Mouse (Mus musculus) hindbrain, embryonic 12.5 days (tissue): Measurements from ENCODE around the gene Traf3ip1. TPM values are rescaled to one million over a fixed set of nuclear protein-coding genes. Genes with fewer than 3 reads are reported as not detected.

ENCODE experiments used
- ATAC-seq: fragments of 200-750 bp; cut with Nextera tagmentation; 2 replicates; pipeline ENCODE4 v1.8.0; 2017; ENCODE audit warnings: moderate TSS enrichment; ENCODE audit not compliant: low FRiP score
- H3K27ac ChIP-seq: fragments of 300-500 bp; sonication (generic); 2 replicates; pipeline ENCODE4 v1.5.1; 2016; ENCODE audit warnings: mild to moderate bottlenecking
- H3K27me3 ChIP-seq: fragments of 300-500 bp; sonication (generic); 2 replicates; pipeline ENCODE4 v1.6.1; 2016; ENCODE audit warnings: mild to moderate bottlenecking
- H3K36me3 ChIP-seq: fragments of 300-500 bp; sonication (generic); 2 replicates; pipeline ENCODE4 v1.6.1; 2016; ENCODE audit warnings: mild to moderate bottlenecking
- H3K4me1 ChIP-seq: fragments of 300-500 bp; sonication (generic); 2 replicates; pipeline ENCODE4 v1.6.1; 2016
- H3K4me2 ChIP-seq: fragments of 300-500 bp; sonication (generic); replicated peaks from 2 replicates; pipeline ENCODE4 v1.6.1; 2016; ENCODE audit warnings: mild to moderate bottlenecking
- H3K4me3 ChIP-seq: fragments of 300-500 bp; sonication (generic); 2 replicates; pipeline ENCODE4 v1.5.1; 2016; ENCODE audit warnings: mild to moderate bottlenecking
- H3K9ac ChIP-seq: fragments of 300-500 bp; sonication (generic); 2 replicates; pipeline ENCODE4 v1.6.1; 2016; ENCODE audit warnings: mild to moderate bottlenecking, moderate library complexity
- H3K9me3 ChIP-seq: fragments of 300-500 bp; sonication (generic); replicated peaks from 2 replicates; pipeline ENCODE4 v1.6.1; 2016; ENCODE audit warnings: mild to moderate bottlenecking
- WGBS: fragments of 180-500 bp; shearing (Covaris S2); methylation state at CpG from one replicate; pipeline ENCODE4 v1.1.7; 2016; 5-methylcytosine and 5-hydroxymethylcytosine counted together
- polyA plus RNA-seq: library from polyadenylated mRNA; unstranded; fragments of >200 nt; fragmentation: Nextera tagmentation; extraction: Ambion mirVana; gene quantifications from 2 replicates; pipeline ENCODE4 v1.2.1, GENCODE M21; 2016

Gene Traf3ip1
- polyA plus RNA-seq, 1 experiment from 2014 or later, result 13.0 TPM

- WGBS, result 35% methylated on average over 11 of the region's 11 CpGs
- H3K9ac ChIP-seq, result no peak overlapping the region
- H3K4me2 ChIP-seq, result peak overlapping the region; percentile 26
- H3K27me3 ChIP-seq, result peaks cover 13% of the 10 kb centered on the region; the same call in 1 of the 2 replicates
- no peak for ATAC-seq
- H3K36me3 ChIP-seq, result no peaks in the 10 kb centered on the region
- H3K27ac ChIP-seq, result peak overlapping the region; percentile 46
- H3K4me3 ChIP-seq, result no peak overlapping the region
- no peaks in the 10 kb centered on the region for H3K9me3 ChIP-seq
- H3K4me1 ChIP-seq, result peaks cover 46% of the 10 kb centered on the region
Measured at GRCm38 (mm10) chr1:91456301-91456801, 38.1 kb upstream of the Traf3ip1 start.

GRCm38 (mm10) chr1:91457116-91457515 lies 37.3 kb upstream of the Traf3ip1 start:
- Histone ChIP-seq H3K36me3 (no peaks in the 10 kb centered on the region), H3K4me2 (no peak overlapping the region), H3K27me3 (peaks cover 13% of the 10 kb centered on the region; the same call in 1 of the 2 replicates), H3K9me3 (no peaks in the 10 kb centered on the region), H3K4me1 (peaks cover 43% of the 10 kb centered on the region), H3K9ac (no peak overlapping the region), H3K4me3 (no peak overlapping the region), H3K27ac (no peak overlapping the region)
- 93% methylated on average over 4 of the region's 4 CpGs for WGBS
- no peak for ATAC-seq

DNA sequence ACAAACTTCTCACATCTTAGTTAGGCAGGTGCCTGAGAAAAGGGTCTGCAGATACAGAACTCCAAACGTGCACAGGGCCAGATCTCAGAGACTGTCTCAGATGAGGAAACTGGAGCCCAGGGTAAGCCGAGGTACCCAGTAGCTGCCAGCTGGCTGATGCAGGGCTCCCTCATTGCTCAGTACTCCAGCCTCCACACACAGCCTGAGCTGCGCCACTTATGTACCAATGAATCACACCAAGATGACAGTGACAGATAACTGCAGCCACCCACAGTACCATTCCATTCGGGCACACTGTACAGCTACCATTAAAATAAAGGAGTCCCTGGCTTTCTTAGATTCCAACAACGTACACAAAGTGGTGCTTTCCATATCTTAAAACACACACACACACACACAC lies 36.7 kb upstream of the Traf3ip1 start:
- Histone ChIP-seq H3K36me3 (no peaks in the 10 kb centered on the region), H3K9me3 (no peaks in the 10 kb centered on the region), H3K27ac (no peak overlapping the region), H3K4me1 (peaks cover 42% of the 10 kb centered on the region), H3K4me2 (peak overlapping the region; percentile 71), H3K27me3 (peaks cover 13% of the 10 kb centered on the region; the same call in 1 of the 2 replicates), H3K9ac (no peak overlapping the region), H3K4me3 (no peak overlapping the region)
- ATAC-seq, result no peak
- WGBS, result 63% methylated on average over 5 of the region's 5 CpGs

GRCm38 (mm10) chr1:91458223-91458861 lies 36.1 kb upstream of the Traf3ip1 start:
- 29% methylated on average over 8 of the region's 8 CpGs for WGBS
- Histone ChIP-seq H3K4me2 (peak overlapping the region; percentile 71), H3K27me3 (peaks cover 13% of the 10 kb centered on the region; the same call in 1 of the 2 replicates), H3K36me3 (no peaks in the 10 kb centered on the region), H3K27ac (peak overlapping the region; percentile 71; the same call in 1 of the 2 replicates), H3K4me3 (peak overlapping the region; percentile 69), H3K9me3 (no peaks in the 10 kb centered on the region), H3K9ac (peak overlapping the region; percentile 63), H3K4me1 (peaks cover 42% of the 10 kb centered on the region)
- peak; percentile 10; the same call in 1 of the 2 replicates for ATAC-seq

DNA sequence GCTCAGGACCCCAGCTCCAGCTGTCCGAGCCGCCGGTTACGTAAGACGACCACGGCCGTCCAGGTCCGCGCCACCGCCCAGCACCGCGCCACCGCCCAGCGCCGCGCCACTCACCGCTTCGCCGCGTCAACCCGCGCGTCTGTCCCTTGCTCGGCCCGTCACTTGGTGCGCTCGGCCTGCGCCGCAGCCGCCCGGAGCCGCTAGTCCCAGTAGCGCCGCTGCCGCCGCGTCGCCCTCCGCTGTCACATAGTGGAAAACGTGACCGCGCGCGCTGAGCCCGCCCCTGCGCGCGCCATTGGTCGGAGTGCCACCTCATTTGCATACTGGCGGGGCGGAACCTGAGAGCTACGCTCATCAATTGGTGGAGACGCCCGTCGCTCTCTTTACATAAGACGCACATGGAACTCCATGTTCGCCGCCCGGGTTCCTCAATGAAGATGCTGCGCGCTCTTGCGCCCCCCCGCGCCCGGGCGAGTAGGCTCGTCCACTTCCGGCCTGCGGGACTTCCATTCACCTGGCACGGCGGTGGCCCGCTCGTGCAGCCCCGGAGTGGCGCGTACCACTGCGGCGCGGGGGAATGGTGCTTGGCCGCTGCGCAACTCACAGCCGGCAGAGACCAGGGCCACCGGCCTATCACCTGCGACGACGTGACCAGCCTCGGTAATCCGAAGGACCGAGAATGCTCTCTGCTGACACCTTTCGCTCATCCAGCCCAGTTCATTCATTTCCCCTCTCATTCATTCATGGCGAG lies 35.2 kb upstream of the Traf3ip1 start, which contains the start of gene Per2:
Gene Per2 (minus strand): TSS at position 266 of the 751 bp plus-strand sequence.
- under 1% methylated on average over 89 of the region's 91 CpGs for WGBS
- peak within 1 kb of the TSS; percentile 71 for H3K4me2 ChIP-seq
- H3K27me3 ChIP-seq, result peaks cover 13% of the 10 kb centered on the region; the same call in 1 of the 2 replicates
- peak; percentile 98 for ATAC-seq
- H3K27ac ChIP-seq, result peak within 1 kb of the TSS; percentile 71
- peak within 1 kb of the TSS; percentile 69 for H3K4me3 ChIP-seq
- no peaks in the 10 kb centered on the region for H3K36me3 ChIP-seq
- peaks cover 42% of the 10 kb centered on the region for H3K4me1 ChIP-seq
- no peaks in the 10 kb centered on the region for H3K9me3 ChIP-seq
- peak within 1 kb of the TSS; percentile 63 for H3K9ac ChIP-seq

DNA sequence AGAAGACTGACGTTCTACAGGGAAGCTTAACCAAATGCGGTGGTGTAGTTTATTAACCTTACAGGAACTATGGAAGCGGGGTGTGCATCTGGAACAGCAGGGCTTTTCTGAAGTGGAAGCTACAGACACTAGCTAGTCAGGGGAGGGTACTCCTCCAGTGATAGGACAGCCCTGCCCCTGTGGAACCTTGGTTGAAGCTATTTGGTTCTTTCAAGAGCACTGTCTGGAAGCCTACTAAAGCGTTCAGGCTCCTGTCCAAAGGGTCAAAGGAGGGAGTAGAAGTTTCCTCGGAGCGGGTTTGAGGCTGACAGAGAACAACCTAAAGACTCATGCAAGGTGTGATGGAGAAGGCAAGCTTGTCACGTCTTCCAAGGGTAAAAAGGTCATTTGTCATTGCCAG lies 34.4 kb upstream of the Traf3ip1 start:
- H3K4me1 ChIP-seq, result peaks cover 42% of the 10 kb centered on the region
- ATAC-seq, result no peak
- peak overlapping the region; percentile 69 for H3K4me3 ChIP-seq
- no peaks in the 10 kb centered on the region for H3K9me3 ChIP-seq
- H3K27me3 ChIP-seq, result peaks cover 13% of the 10 kb centered on the region; the same call in 1 of the 2 replicates
- H3K9ac ChIP-seq, result peak overlapping the region; percentile 56; the same call in 1 of the 2 replicates
- 47% methylated on average over 7 of the region's 7 CpGs for WGBS
- peak overlapping the region; percentile 71 for H3K4me2 ChIP-seq
- peak overlapping the region; percentile 49; the same call in 1 of the 2 replicates for H3K27ac ChIP-seq
- no peaks in the 10 kb centered on the region for H3K36me3 ChIP-seq

GRCm38 (mm10) chr1:91460564-91460963 lies 33.9 kb upstream of the Traf3ip1 start:
- Histone ChIP-seq H3K4me3 (no peak overlapping the region), H3K9me3 (no peaks in the 10 kb centered on the region), H3K9ac (no peak overlapping the region), H3K4me1 (peaks cover 39% of the 10 kb centered on the region), H3K36me3 (no peaks in the 10 kb centered on the region), H3K27ac (no peak overlapping the region), H3K4me2 (no peak overlapping the region), H3K27me3 (peaks cover 13% of the 10 kb centered on the region; the same call in 1 of the 2 replicates)
- WGBS, result 34% methylated on average over 4 of the region's 4 CpGs
- ATAC-seq, result no peak

DNA sequence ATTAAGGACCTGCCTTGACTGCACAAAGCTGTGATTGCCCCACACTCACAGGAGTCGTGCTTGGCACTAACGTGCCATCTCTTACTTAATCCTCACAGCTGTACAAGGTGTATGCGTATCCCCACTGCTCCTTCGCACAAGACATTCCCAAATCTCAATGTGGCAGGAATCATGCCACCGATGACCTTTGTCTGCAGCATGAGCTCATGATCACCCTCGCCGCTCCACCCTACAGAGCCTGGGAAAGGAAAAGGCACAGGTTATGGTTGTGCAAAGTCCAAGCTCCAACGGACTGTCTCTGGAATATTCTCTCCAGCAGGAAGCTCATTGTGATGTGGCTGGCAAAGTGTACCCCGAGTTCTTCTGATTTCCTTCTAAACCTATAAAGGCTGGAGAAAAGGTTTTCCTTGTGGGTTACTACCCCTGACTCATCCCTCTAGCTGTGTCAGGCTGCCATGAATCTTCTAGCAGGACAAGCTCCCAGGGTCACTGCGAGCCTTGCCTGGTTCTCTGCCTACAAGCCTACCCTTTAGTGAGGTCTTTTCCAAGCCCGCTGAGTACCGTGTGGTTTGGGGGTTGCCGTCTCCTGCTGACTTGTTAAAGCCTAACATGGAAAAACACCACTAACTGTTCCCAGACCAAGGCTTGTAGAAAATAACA lies 31.0 kb upstream of the Traf3ip1 start:
- Histone ChIP-seq H3K27me3 (0 out of 2 replicates have a peak, but pooled peaks cover 4% of the 10 kb centered on the region), H3K9ac (no peak overlapping the region), H3K9me3 (no peaks in the 10 kb centered on the region), H3K4me3 (no peak overlapping the region), H3K36me3 (no peaks in the 10 kb centered on the region), H3K4me2 (no peak overlapping the region), H3K4me1 (peaks cover 13% of the 10 kb centered on the region), H3K27ac (no peak overlapping the region)
- 90% methylated on average over 13 of the region's 13 CpGs for WGBS
- ATAC-seq, result no peak

GRCm38 (mm10) chr1:91464436-91464835 lies 30.0 kb upstream of the Traf3ip1 start:
- H3K9ac ChIP-seq, result no peak overlapping the region
- no peak for ATAC-seq
- no peak overlapping the region for H3K4me3 ChIP-seq
- no peaks in the 10 kb centered on the region for H3K36me3 ChIP-seq
- WGBS, result 74% methylated on average over 5 of the region's 5 CpGs
- H3K9me3 ChIP-seq, result no peaks in the 10 kb centered on the region
- no peak overlapping the region for H3K27ac ChIP-seq
- peaks cover 10% of the 10 kb centered on the region for H3K4me1 ChIP-seq
- H3K4me2 ChIP-seq, result no peak overlapping the region
- H3K27me3 ChIP-seq, result 0 out of 2 replicates have a peak, but pooled peaks cover 4% of the 10 kb centered on the region

DNA sequence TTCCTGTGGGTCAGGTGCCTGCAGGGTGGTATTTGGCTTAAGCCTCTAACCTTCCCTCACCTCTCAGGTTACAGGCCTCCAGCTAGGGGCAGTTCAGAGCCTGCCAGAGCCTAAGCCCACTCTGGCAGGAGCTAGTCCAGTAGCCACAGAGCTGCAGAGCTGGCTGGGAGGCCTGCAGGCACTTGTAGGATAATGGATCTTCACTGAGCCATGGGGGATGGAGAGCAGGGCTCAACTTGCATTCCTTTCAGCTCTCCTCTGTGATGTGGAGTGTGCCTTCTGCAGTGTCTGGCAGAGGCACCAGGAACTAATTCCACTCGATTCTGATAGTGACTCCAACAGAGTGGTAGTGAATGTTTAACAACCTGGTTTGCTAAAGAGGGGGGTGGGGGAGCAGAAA lies 29.2 kb upstream of the Traf3ip1 start:
- Histone ChIP-seq H3K4me1 (peaks cover 5% of the 10 kb centered on the region), H3K9ac (no peak overlapping the region), H3K27ac (no peak overlapping the region), H3K36me3 (no peaks in the 10 kb centered on the region), H3K9me3 (no peaks in the 10 kb centered on the region), H3K27me3 (0 out of 2 replicates have a peak, but pooled peaks cover 4% of the 10 kb centered on the region), H3K4me3 (no peak overlapping the region), H3K4me2 (no peak overlapping the region)
- 9% methylated on average over 1 of the region's 1 CpGs for WGBS
- no peak for ATAC-seq

- ATAC-seq, result no peak
- no peak overlapping the region for H3K4me2 ChIP-seq
- WGBS, result 88% methylated on average over 6 of the region's 6 CpGs
Measured at GRCm38 (mm10) chr1:91466186-91466585, 28.3 kb upstream of the Traf3ip1 start.

More at GRCm38 (mm10) chr1:91466186-91466585, 28.3 kb upstream of the Traf3ip1 start:
- Histone ChIP-seq H3K4me3 (no peak overlapping the region), H3K36me3 (no peaks in the 10 kb centered on the region), H3K9me3 (no peaks in the 10 kb centered on the region), H3K9ac (no peak overlapping the region), H3K4me1 (no peaks in the 10 kb centered on the region), H3K27ac (no peak overlapping the region), H3K27me3 (no peaks in the 10 kb centered on the region)
